Mouse (Mus musculus): ENCODE results near the gene 6430628N08Rik. TPM values are rescaled to one million over a fixed set of nuclear protein-coding genes. Genes with fewer than 3 reads are reported as not detected.

The 6430628N08Rik gene
- polyA plus RNA-seq, 1 experiment, result not detected

GRCm38 (mm10) chr4:115882195-115882594 is 8.3 kb upstream of the 6430628N08Rik start:
- Histone ChIP-seq H3K4me1 (ENCODE audit: control insufficient read depth, insufficient read depth, low read length) (no peaks in the 10 kb centered on the region), H3K27ac (ENCODE audit: insufficient read depth, low read depth, low read length) (no peak overlapping the region), H3K4me3 (ENCODE audit: insufficient read depth, low read length) (no peak overlapping the region)
- no peak for TF ChIP-seq CTCF (IDR thresholded peaks at IDR 0.05; ENCODE audit: low read depth, low read length)
- TF ChIP-seq POLR2A (IDR thresholded peaks at IDR 0.05; ENCODE audit: borderline replicate concordance, low read depth, low read length), result no peak

DNA sequence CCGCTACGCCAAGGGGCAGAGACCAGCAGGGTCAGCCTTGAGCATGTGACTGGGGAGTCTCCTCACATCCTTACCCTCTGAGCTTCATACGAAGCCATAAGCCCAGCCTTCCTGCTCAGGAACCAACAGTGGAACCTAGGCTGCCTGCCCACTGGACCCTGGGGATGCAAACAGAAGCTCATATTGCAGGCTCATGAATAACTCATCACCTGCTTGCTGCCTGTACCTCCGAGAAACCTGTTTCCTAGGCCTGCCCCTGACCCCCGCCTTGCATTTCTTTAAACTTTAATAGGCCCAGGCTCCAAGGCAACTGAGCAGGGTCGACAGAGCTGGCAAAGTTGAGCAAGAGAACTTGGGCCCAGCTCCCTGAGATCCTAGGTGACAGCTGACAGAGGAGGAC is 6.4 kb upstream of the 6430628N08Rik start, which contains the start of gene Kncn:
Gene Kncn (plus strand): TSS at position 379 of the 400 bp plus-strand sequence.
- no peak for TF ChIP-seq POLR2A (IDR thresholded peaks at IDR 0.05; ENCODE audit: borderline replicate concordance, low read depth, low read length)
- TF ChIP-seq CTCF (IDR thresholded peaks at IDR 0.05; ENCODE audit: low read depth, low read length), result no peak
- no peak within 1 kb of the TSS for H3K4me3 ChIP-seq (ENCODE audit: insufficient read depth, low read length)

DNA sequence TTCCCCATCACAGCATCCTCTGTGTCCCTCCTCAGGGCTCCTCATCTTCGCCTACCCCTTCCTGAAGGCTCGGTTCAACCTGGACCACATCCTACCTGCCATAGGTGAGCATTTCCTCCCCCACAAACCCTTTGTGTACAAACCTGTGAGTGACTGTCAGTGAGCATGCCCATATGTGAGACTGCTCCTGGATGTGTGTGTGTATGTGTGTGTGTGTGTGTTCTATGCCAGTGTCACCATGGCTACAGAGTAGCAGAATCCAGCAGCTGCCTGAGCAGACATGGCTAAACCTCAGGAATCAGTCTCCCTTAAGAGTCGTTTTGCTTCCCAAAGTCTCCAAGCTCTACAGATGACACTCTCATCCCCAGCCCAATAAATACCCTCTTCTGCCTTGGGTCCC is 4.6 kb upstream of the 6430628N08Rik start:
- H3K27ac ChIP-seq (ENCODE audit: insufficient read depth, low read depth, low read length), result no peak overlapping the region
- no peak overlapping the region for H3K4me3 ChIP-seq (ENCODE audit: insufficient read depth, low read length)
- TF ChIP-seq CTCF (IDR thresholded peaks at IDR 0.05; ENCODE audit: low read depth, low read length), result no peak
- TF ChIP-seq POLR2A (IDR thresholded peaks at IDR 0.05; ENCODE audit: borderline replicate concordance, low read depth, low read length), result no peak
- H3K4me1 ChIP-seq (ENCODE audit: control insufficient read depth, insufficient read depth, low read length), result no peaks in the 10 kb centered on the region; the same call in 1 of the 2 replicates

More for the DNA sequence above, 6.4 kb upstream of the 6430628N08Rik start, which contains the start of gene Kncn:
- Histone ChIP-seq H3K27ac (ENCODE audit: insufficient read depth, low read depth, low read length) (no peak within 1 kb of the TSS), H3K4me1 (ENCODE audit: control insufficient read depth, insufficient read depth, low read length) (no peaks in the 10 kb centered on the region)

DNA sequence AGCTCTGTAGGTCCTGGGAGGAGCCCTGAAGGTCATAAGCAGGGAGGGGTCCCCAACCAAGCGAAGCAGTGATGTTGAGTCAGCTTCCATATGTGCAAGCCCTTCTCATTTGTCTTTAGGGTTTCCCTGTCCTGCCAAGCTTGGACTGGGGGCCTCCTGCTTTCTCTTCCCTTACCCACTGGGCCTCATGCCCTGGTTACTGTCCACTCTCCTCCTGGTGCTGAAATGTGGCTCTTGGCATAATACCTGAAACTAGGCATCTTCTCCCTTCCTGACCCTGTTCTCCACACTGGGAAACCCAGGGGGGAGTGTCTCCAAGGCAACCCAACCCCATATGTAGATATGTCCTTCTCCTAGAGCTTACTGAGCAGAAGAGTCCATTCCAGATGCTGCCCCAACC is 3.6 kb upstream of the 6430628N08Rik start:
- Histone ChIP-seq H3K4me1 (ENCODE audit: control insufficient read depth, insufficient read depth, low read length) (no peaks in the 10 kb centered on the region; the same call in 1 of the 2 replicates), H3K4me3 (ENCODE audit: insufficient read depth, low read length) (no peak overlapping the region), H3K27ac (ENCODE audit: insufficient read depth, low read depth, low read length) (no peak overlapping the region)
- TF ChIP-seq CTCF (IDR thresholded peaks at IDR 0.05; ENCODE audit: low read depth, low read length) (no peak), POLR2A (IDR thresholded peaks at IDR 0.05; ENCODE audit: borderline replicate concordance, low read depth, low read length) (no peak)

GRCm38 (mm10) chr4:115890066-115890465 is 399 bp upstream of the 6430628N08Rik start:
- H3K4me3 ChIP-seq (ENCODE audit: insufficient read depth, low read length), result no peak overlapping the region
- H3K27ac ChIP-seq (ENCODE audit: insufficient read depth, low read depth, low read length), result no peak overlapping the region
- TF ChIP-seq POLR2A (IDR thresholded peaks at IDR 0.05; ENCODE audit: borderline replicate concordance, low read depth, low read length), result no peak
- TF ChIP-seq CTCF (IDR thresholded peaks at IDR 0.05; ENCODE audit: low read depth, low read length), result no peak
- H3K4me1 ChIP-seq (ENCODE audit: control insufficient read depth, insufficient read depth, low read length), result no peaks in the 10 kb centered on the region; the same call in 1 of the 2 replicates

DNA sequence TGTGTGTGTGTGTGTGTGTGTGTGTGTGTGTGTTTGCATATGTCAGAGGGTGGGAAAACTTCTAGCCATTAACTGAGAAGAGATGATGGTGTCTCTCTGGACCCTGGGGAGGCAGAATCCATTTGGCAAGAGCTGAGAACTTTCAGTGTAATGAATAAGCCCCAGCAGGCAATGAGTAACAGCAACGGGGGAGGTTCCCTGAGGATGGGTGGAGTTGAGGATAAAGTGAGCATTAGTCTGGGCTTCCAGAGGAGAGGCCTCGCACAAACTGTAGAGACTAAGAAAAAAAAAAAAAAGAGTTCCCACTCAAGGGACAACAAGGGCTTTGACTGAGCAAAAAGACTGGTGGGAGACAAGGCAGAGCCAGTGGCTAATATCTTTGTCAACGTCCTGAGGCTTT is 3.8 kb downstream of the 6430628N08Rik start:
- H3K27ac ChIP-seq (ENCODE audit: insufficient read depth, low read depth, low read length), result no peak overlapping the region
- TF ChIP-seq CTCF (IDR thresholded peaks at IDR 0.05; ENCODE audit: low read depth, low read length), result no peak
- TF ChIP-seq POLR2A (IDR thresholded peaks at IDR 0.05; ENCODE audit: borderline replicate concordance, low read depth, low read length), result no peak
- no peaks in the 10 kb centered on the region; the same call in 1 of the 2 replicates for H3K4me1 ChIP-seq (ENCODE audit: control insufficient read depth, insufficient read depth, low read length)
- H3K4me3 ChIP-seq (ENCODE audit: insufficient read depth, low read length), result no peak overlapping the region

- H3K4me3 ChIP-seq (ENCODE audit: insufficient read depth, low read length), result peak overlapping the region; percentile 3; the same call in 1 of the 2 replicates
- no peaks in the 10 kb centered on the region for H3K4me1 ChIP-seq (ENCODE audit: control insufficient read depth, insufficient read depth, low read length)
- no peak for TF ChIP-seq CTCF (IDR thresholded peaks at IDR 0.05; ENCODE audit: low read depth, low read length)
- TF ChIP-seq POLR2A (IDR thresholded peaks at IDR 0.05; ENCODE audit: borderline replicate concordance, low read depth, low read length), result no peak
- H3K27ac ChIP-seq (ENCODE audit: insufficient read depth, low read depth, low read length), result no peak overlapping the region
Measured at GRCm38 (mm10) chr4:115897901-115898631, 7.6 kb downstream of the 6430628N08Rik start.

DNA sequence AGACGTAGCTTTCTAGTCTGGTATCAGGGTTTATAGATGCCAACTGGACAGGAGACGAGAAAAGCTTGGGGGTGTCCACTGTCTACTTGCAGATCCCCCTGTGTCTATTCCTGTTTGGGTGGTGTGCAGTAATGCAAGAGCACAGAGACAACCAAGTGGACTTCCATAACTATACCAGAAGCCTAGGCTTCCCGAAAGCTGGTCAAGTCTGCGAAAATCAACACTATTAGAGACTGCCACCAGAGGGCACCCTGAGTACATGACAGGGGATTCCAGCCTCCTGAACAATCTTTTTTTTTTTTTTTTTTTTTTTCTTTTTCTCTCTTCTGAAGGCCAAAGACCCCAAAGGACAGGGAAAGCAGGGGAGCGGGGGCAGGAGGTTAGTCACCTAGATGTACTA is 12.4 kb downstream of the 6430628N08Rik start:
- no peak overlapping the region for H3K4me3 ChIP-seq (ENCODE audit: insufficient read depth, low read length)
- H3K27ac ChIP-seq (ENCODE audit: insufficient read depth, low read depth, low read length), result no peak overlapping the region
- H3K4me1 ChIP-seq (ENCODE audit: control insufficient read depth, insufficient read depth, low read length), result no peaks in the 10 kb centered on the region
- TF ChIP-seq POLR2A (IDR thresholded peaks at IDR 0.05; ENCODE audit: borderline replicate concordance, low read depth, low read length), result no peak
- TF ChIP-seq CTCF (IDR thresholded peaks at IDR 0.05; ENCODE audit: low read depth, low read length), result peak; percentile 64

GRCm38 (mm10) chr4:115904375-115904774 is 13.9 kb downstream of the 6430628N08Rik start:
- H3K4me3 ChIP-seq (ENCODE audit: insufficient read depth, low read length), result no peak overlapping the region
- TF ChIP-seq CTCF (IDR thresholded peaks at IDR 0.05; ENCODE audit: low read depth, low read length) (no peak), POLR2A (IDR thresholded peaks at IDR 0.05; ENCODE audit: borderline replicate concordance, low read depth, low read length) (no peak)
- no peak overlapping the region for H3K27ac ChIP-seq (ENCODE audit: insufficient read depth, low read depth, low read length)
- H3K4me1 ChIP-seq (ENCODE audit: control insufficient read depth, insufficient read depth, low read length), result no peaks in the 10 kb centered on the region

GRCm38 (mm10) chr4:115905701-115906100 is 15.2 kb downstream of the 6430628N08Rik start:
- no peaks in the 10 kb centered on the region for H3K4me1 ChIP-seq (ENCODE audit: control insufficient read depth, insufficient read depth, low read length)
- no peak overlapping the region for H3K4me3 ChIP-seq (ENCODE audit: insufficient read depth, low read length)
- TF ChIP-seq POLR2A (IDR thresholded peaks at IDR 0.05; ENCODE audit: borderline replicate concordance, low read depth, low read length) (no peak), CTCF (IDR thresholded peaks at IDR 0.05; ENCODE audit: low read depth, low read length) (no peak)
- no peak overlapping the region for H3K27ac ChIP-seq (ENCODE audit: insufficient read depth, low read depth, low read length)

All from bone marrow macrophage, adult 2 months (primary cell).